Mouse (Mus musculus): ENCODE measurements around the gene Mfap4.

Mfap4 gene

DNA sequence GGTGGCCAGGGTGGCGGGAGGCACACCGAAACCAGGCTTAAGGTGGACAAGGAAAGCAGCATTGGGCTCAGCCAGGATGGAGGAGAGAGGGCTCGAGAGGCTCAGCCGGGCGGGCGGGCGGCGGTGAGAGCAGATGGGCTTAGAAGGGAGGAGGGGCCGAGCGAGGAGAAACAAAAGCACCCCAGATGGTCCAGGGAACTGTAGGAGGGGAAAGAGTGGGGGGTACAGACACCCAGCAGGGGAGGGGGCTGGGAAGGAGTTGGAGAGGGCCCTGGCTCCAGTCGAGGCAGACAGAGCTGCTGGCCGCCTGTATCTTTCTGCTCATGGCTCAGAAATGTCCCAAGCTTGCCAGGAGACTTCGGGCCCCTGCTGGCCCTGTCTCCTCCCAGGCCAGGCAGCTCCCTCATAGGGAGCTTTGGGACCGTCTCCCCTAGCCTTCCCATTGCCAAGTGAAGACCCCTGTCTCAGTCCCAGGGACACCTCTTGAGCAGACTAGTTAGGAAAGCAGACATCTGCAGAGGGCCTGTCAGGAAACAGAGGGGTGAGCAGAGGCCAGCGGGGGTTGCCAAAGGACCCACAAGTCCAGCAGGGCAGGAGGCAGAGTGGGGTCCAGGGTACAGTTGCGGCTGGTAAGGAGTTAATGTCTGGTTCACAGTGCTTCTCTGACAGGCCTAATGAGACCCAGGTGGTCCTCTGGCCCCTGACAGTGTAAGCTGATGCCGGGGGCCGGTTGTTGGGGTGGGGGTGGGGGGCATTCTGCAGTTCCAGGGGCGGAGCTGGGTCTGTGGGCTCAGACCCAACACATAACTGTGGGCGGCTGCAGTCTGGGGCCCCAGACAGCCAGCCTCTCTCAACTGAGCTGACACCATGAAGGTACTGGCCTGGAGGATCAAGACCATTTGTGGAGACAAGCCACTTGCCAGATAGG, at the start of gene Mfap4:
Gene Mfap4, plus strand, starts transcription at position 819 of the 928 bp plus-strand sequence.
- no peak for DNase-seq (ENCODE audit: low spot score)

DNA sequence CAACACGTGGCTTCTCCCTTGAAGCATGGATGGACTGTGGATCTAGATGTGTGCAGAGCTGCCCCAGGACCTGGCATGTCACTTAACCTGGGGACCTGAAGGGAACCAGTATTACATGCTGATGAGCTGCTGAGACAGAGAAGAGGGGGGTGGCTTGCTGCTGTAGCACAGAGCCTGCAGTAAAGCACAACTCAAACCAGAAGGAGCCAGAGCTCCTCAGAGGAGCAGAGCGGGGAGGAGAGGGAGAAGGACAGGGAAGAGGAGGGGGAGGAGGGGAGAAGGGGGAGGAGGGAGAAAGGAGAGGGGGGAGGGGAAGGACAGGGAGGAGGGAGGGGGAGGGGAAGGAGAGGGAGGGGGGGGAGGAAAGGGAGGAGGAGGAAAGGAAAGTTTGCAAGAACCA, 48.9 kb upstream of the Mfap4 start:
- DNase-seq (ENCODE audit: low spot score), result no peak

DNA sequence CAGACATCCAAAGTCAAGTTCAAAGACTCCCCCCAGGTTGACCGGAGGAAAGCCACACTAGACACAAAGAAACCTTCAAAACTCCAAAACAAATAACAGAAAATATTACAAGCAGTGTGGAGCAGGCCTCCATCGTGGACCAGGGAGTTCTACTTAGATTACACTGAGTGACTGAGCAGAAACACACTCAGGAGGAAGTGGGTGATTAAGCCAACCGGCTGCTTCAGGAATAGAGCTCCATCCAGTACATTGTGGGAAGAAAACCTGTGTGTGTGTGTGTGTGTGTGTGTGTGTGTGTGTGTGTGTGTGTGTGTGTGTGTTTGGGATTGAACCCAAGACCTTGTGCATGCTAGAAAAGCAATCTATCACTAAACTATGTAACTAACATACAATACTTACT, 46.1 kb upstream of the Mfap4 start:
- no peak for DNase-seq (ENCODE audit: low spot score)

DNA sequence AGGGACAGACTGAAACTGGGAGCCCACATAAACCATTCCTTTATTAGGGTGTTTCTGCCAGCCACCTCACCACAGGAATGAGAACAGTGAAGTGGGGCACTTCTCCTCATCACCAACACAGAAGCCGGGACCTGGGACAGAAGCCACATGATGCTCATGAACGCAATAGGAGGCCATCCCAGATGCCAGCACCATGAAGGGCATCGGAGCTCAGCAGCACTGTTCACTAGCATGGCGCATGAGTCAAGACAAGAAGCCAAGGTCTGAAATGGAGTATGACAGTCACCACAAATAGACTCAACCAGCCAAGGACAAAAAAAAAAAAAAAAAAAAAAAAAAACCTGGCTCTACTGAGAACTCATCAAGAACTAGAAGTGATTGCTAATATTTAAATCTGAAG, 44.8 kb upstream of the Mfap4 start:
- no peak for DNase-seq (ENCODE audit: low spot score)

DNA sequence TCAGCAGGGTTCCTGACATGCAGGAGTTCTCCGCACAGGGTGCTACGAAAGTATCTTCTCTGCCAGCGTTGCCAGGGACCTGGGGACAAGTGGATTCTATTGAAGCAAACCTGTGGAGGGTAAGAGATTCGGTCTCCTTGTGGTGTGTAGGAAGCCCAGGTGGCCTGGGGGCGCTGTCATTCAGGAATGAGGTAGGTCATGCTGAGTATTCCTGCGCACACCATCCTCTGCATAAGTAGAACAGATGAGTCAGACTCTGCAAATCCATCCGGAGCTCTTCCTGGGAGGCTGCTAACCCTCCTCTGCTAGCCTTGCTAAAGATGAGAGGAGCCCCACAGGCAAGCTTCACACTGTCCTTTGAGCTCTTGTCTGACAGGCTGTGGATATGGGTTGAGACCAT, 43.6 kb upstream of the Mfap4 start:
- DNase-seq (ENCODE audit: low spot score), result no peak

DNA sequence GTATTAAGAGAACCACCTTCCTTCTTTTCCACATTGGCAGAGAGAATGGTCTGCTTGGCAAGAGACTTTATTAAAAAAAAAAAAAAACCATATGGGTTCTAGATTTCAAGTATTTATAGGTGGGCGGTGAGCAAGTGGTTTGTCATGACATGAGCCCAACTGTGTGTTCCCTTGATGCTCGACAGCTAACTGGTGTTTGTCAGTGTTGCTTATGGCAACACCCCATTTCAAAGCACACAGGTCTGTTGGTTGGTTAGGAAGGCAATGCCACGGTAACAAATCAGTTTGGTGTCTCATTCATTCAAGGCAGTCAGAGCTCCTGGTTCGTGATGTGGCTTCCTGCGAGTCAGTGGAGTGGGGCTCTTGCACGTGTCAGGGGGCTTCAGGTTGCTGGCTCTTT, 41.4 kb upstream of the Mfap4 start:
- DNase-seq (ENCODE audit: low spot score), result no peak

DNA sequence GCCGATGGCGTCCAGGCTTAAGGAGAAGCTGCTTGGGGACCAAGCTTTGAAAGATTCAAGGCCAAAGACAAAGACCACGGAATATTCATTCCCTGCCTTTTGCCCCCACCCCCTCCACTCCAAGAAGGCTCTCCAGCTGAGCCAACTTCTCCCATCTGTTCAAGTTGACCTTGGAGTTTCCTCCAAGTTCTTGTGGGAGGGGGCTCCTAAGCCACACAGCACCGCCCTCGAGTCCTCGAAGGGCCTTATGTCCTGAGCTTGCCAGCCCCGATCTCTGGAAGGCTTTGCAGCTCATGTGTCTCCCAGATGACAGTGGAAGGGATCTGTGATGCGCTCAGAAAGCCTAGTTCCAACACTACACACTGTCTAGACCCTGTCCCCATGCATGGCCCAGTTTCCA, 37.9 kb upstream of the Mfap4 start:
- no peak for DNase-seq (ENCODE audit: low spot score)

DNA sequence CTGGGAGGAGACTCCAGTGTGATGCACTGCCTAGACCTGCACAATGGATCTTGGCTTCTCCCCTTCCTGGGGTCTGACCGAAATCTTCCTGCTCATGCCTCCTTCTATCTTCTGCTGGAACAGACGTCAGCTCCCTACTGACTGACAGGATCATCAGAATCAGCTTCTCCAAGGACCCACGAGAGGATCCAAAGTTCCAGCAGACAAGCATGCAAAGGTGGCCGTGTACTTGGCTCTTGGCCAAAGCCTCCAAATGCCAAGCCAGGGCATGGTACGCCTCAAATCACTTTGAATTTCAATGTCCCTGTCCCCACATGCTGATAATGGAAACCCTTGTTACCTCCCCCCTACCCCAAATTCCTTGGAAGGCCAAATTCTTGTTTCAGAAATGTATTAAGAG, 37.2 kb upstream of the Mfap4 start:
- no peak for DNase-seq (ENCODE audit: low spot score)

DNA sequence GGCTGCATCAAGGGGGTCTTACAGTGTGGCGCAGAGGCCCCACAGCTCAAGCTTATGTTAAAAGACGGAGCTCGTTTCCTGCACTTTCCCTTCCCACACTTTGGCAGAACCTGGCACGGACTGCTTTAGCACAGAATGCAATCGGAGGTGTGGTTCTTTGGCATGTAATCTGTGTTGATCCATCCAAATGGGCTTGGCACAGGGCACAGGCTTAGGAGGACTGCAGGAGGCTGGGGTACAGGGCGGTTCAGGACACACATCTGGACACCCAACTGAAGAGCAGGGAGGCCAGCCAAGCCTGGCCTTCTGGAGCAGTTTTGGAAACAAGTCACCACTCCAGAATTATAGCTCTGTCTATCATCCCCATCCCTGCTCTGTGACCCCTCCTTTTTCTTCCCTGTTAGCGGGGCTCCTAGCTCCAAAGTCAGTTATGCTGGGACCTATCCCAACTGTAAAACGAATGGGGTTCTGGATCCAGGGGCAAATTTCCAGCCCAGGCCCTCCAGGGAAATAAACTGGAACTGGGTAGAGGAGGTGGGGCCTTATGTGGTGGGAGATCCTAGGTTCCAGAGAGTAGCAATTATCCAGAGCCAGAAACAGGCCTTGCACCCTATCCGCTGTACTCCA, 36.5 kb upstream of the Mfap4 start:
- peak; percentile 39 for DNase-seq (ENCODE audit: low spot score)

DNA sequence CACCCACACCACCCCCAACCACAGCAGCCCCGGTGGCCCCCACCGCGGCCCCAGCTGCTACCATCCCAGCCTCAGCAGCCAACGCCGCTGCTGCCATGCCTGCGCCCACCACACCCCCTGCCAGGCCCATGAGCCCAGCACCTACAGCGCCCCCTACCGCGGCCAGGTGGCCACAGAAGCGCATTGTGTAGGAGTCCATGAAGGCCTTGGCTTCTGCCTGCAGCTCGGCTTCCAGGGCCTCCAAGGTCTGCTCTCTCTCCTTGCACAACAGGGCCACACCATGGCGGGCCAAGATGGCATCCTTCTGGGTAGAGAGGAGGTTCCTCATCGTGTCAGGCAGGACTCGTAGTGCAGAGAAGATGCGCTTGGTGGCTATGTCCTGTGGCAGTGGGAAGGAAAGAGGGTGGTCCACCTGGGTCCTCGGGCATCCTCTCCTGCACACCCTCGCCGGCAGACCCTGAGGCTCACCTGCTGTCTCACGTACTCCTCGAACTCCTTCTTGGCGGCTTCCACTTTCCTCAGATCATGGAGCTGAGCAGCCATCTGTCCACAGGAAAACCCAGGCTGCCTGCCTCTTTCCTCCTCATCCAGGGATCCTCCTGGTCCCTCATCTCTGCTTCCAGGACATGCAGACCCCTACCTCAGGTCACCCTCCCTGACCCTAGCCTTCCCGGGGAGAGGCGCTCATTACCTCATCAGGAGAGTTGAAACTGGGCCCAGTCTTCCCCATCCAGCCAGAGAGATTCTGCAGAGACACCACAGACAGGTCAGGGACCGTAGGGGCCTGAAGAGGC, 35.5 kb upstream of the Mfap4 start:
- DNase-seq (ENCODE audit: low spot score), result no peak

DNA sequence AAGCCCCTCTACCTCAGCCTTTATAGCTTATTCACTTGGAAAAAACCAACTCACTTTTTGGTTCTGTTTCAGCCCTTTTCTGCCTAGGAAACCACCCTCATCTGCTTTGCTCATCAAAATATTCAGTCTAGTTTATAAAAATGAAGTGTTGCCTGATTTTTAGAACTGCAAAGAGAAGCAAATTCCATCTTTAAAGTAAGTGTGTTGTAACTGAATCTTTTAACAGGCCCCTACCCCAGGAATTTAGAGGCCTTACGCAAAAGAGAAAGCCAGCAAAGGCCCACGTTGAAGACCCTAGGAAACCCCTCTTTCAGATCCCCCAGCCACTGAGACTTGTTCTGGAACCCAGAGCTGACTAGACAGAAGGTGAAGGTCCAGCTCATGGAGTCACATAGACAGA, 21.2 kb upstream of the Mfap4 start:
- no peak for DNase-seq (ENCODE audit: low spot score)

DNA sequence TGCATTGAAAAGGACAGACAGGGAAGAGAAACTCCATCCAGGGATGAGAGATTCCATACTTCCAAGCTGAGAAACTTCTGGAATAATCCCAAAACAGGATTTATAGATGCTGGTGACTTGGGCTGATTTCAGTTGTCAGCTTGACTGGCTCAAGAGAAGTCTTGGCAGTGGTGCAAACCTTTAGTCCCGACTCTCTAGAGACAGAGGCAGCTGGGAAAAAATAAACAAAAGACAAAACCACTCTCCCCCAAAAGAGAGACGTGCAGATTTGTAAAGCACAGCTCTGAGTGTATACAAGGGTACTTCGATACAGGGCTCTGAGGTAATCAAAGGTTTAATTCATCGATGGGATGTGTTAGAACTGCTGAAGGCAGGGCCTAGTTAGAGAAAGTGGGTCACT, 19.8 kb upstream of the Mfap4 start:
- no peak for DNase-seq (ENCODE audit: low spot score)

DNA sequence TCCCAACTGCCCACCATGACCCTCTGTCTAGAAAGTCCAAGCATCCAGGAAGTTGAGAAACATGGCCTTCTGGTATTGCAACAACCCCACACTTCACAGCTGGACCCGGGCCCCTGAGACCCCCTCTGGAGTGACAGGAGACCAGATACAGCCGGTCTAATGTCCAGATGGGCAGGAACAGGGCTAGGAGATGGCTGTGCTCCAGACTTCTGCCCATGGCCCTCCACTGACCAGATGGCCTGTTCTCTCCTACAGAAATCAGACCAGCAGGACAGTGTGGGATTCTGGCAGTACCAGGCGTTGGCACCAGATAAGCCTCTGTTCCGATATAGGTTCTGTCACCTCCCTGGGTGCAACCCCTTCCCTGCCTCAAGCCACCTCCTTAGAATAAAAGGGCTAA, 16.7 kb upstream of the Mfap4 start:
- DNase-seq (ENCODE audit: low spot score), result no peak

DNA sequence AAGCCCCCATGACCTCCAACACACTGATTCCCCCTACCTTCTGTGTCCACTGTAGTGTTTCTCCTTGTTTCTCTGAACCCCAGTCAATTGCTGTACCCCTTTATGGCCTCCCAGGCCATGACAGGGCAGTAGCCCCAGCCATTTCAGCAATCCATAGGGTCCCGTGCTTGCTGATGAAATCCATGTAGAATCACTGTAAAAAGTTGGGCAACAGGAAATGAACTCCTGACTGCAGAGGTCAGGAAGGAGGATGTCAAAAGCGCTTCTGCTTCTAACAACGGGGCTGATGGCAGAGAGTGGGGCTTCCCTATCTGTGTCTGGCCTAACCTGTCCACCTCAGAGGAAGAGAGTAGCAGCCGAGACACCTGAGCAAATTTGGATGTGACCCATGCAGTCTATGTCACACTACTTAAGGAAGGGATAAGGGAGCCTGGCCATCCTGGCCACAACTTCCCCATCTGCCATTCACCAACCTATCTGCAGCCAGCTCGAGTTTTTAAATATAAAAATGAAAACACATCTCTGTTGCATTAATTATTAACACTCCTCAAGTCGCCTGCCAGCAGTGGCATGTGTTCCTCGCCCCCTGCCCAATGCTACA, 15.8 kb upstream of the Mfap4 start:
- no peak for DNase-seq (ENCODE audit: low spot score)

DNA sequence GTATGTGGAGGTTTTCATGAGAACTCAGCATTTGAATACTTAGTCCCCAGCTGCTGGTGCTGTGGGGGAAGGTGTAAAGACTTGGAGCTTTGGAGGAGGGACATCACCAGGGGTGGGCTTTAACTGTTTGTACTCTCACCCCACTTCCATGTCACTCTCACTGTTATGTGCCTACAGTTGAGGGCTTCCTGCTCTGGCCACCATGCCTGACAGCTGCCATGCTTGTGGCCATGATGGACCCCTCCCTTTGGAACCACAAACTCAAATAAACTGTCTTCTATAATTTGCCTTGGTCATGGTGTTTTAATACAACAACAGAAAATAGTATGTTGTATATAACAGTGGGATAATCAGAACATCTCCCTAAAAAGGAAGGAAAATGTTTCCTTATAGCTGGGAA, 14.4 kb upstream of the Mfap4 start:
- DNase-seq (ENCODE audit: low spot score), result no peak

DNA sequence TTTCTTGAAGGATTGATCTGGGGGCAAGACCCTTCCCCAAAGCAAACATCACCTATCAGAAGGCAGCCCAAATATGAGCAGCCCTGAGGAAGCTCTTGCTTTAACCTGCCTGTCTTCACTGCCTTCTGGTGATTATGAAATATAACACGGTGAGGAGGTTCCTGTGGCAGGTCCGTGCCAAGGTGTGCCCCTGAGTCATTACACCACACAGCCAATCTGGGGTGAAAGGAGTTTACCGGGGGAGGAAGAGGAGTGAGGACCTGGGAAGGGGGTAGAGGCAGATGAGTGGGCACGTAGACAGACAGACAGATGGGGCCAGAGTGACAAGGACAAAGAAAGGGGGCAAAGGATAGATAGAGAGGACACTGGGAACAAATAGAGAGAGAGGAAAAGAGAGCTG, 11.6 kb upstream of the Mfap4 start:
- no peak for DNase-seq (ENCODE audit: low spot score)

DNA sequence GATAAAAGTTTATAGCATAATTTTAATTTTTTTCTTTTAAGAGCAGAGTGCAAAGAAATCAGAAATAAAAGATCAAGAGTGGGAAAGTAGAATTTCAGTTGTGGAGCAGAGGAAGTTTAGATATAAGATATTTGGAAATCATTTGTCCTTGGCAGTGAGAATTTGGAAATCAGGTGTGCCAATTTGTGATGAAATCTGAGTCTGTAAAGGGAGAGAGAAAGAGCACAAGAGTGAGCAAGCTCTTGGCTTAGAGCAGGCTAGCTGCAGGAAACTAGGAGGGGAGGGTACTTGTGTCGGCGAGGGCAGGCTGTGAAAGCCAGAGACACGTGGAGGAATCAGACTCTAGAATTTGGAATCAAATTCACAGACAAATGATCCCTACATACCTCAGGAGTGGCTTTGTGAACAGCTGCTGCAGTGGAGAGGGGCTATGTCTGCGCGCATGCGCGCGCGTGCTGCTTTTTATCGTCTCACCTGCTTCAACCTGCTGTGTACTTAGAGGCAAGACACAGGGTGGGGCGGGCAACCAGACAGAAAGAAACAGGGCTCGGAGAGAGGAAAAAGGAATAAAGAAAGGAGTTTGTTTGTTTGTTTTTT, 8.3 kb upstream of the Mfap4 start:
- DNase-seq (ENCODE audit: low spot score), result peak; percentile 37

DNA sequence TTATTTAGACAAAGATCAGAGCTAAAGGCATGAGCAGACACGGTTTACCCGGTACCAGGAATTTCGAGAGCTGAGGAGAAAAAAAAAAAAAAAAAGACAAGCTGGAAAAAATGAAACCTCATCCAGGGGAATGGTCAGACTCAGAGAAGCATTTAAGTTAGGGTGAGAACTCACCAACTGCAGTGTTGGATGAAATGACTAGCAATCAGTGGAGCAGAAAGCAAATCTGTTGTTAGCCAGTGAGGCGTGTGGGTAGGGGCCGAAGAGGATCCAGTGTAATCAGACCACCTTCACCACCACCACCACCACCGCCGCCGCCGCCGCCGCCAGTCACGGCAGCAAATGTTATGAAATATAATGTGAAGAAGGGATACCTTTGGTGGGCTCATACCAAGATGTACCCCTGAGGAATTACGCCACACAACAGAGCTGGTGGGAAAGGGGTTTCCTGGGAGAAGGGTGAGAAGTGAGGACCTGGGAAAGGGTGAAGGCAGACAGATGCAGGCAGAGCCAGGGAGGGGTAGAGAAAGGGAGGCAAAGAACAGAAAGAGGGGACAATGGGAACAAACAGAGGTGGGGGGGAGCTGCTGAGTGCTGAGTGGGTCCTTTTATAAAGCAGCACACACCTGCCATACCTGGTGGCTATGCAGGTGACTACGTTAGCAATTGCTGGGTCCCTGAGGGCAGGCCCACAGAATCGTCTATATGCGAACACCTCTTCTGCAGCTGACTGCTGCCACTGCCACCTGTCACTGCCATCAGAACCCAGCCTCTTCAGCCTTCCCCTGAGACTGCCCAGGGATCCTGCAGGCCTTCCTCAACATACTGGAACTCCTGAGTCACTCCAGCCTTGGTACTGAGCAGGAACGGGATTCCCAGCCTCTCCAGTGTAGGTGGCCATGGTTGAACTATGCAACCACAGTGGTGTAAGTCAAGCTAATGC, 7.4 kb upstream of the Mfap4 start:
- DNase-seq (ENCODE audit: low spot score), result no peak

DNA sequence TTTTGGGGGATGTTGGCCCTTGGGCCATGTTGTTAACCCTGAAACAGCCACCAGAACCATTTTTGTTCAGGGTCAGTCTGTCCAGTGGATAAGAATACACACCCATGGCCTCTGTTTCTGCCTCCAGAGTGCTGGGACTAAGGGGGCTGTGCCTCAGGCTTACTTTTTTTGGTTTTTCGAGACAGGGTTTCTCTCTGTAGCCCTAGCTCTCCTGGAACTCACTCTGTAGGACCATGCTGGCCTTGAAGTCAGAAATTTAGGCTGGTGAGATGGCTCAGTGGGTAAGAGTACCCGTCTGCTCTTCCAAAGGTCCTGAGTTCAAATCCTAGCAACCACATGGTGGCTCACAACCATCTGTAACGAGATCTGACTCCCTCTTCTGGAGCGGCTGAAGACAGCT, 6.4 kb upstream of the Mfap4 start:
- no peak for DNase-seq (ENCODE audit: low spot score)

DNA sequence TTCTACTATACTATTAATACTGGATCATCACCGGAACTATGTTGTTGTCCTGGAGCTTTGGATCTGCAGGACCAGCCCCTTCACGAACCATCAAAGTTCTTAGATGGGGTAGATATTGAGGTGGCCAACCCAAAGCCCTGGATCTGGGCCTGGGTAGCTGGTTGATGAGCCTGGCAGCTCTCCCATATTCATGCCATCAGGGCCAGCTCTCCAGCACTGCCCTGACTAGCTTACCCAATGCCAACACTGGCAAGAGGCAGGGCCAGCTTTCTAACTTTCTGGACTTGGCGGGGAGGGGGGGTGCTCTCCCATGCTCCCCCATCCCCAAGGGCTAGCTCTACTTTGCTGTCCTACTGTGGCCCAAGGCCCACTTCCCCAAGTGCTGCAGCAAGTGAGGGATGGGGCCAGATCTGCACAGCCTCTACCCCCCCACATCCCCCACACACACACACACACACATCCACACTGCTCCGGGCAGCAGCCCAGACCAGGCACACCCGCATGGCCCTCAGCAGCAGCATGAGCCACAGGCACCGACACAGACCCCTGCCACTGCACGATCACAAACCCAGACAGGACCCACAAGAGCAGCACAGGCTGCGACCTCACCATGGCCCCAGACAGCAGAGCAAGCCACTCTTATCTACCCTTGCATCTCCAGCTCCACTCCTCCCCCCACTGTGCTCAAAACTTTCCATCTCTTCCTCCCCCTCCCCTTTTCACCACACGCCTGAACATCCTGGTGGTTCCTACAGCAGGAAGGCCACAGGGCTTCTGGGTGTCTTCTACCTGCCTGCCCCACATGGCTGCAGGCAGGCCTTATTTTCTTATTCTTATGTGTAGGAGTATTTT, 3.8 kb upstream of the Mfap4 start:
- no peak for DNase-seq (ENCODE audit: low spot score)
